Comparison of ENCODE assay signal across 9 mouse cellular contexts in the genomic region with DNA sequence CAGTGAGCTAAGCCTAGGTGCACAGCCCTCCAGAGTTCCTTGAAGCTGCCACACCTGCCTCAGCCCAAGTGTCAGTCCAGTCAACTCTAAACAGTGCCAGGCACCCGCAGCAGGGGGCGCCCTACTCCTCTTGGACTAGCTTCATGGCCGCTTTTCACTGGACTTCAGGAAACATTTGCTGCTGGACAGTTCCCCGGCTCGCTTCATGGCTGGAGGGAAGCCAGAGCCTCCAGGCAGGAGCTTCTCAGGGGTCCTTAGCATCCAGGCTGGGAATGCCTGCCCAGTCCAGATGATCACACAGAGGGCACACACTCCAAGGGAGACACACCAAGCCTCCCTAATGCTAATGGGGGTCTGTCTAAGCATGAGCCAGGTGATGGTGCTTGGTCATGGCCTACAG. TPM values are rescaled to one million over a fixed set of nuclear protein-coding genes. Genes with fewer than 3 reads are reported as not detected.
DNase-seq lines count a peak whose midpoint lies in the region; ATAC-seq and TF ChIP-seq lines count a peak whose summit lies in the region.
"Had no signal": no experiment of that assay in that cellular context is flagged by ENCODE, and none has a peak within 500 bp of the region (broad histone marks: within the 10 kb centered on the region; RNA-seq: fewer than 3 reads in every experiment).

No protein-coding gene starts in this region.

- peaks cover 10% of the 10 kb centered on the region for H3K36me3 ChIP-seq in G1E (replicated peaks)
- H3K36me3 ChIP-seq in small intestine, adult 2 months (ENCODE audit: control insufficient read depth, insufficient read depth, low read length): peaks cover 2% of the 10 kb centered on the region; the same call in 1 of the 2 replicates

- no peak for ATAC-seq in G1E (ENCODE audit: extremely low read depth, insufficient number of reproducible peaks, low FRiP score, poor library complexity, severe bottlenecking)
- ATAC-seq in megakaryocyte progenitor cell, adult 5-6 weeks (replicated peaks; ENCODE audit: poor library complexity): peak; percentile 83
- no peak for ATAC-seq in erythroid progenitor cell, adult 5-6 weeks (replicated peaks; ENCODE audit: low FRiP score, poor library complexity, severe bottlenecking)

- intact Hi-C loops in heart, postnatal 36 days (cut with DNase I): loop anchor here (1.0 to 5.0 kb wide), 4 partner anchors 163 to 418 kb away; no protein-coding TSS in a partner anchor

- H3K4me1 ChIP-seq in G1E (ENCODE audit: insufficient read depth, low read depth, low read length): no peaks in the 10 kb centered on the region
- H3K4me1 ChIP-seq in embryonic fibroblast, embryonic 13.5 days (ENCODE audit: control insufficient read depth, insufficient read depth, low read length): peaks cover 7% of the 10 kb centered on the region
- H3K4me1 ChIP-seq in small intestine, adult 2 months (ENCODE audit: control insufficient read depth, insufficient read depth, insufficient read length, low read length): peaks cover 4% of the 10 kb centered on the region; the same call in 1 of the 2 replicates

- no peaks in the 10 kb centered on the region for H3K9me3 ChIP-seq in G1E (replicated peaks)
- H3K9me3 ChIP-seq: heart, embryonic 15.5 days had no signal

- WGBS in small intestine, adult 2 months: 3% methylated on average over 5 of the region's 5 CpGs

- 0 out of 2 replicates have a peak, but pooled peaks have one; percentile 14 for TF ChIP-seq CTCF in G1E (IDR thresholded peaks at IDR 0.05; ENCODE audit: low read depth, low read length)
- TF ChIP-seq CTCF in embryonic fibroblast, embryonic 13.5 days (IDR thresholded peaks at IDR 0.05; ENCODE audit: borderline replicate concordance, insufficient read depth, low read length): peak; percentile 59
- TF ChIP-seq CTCF in small intestine, adult 2 months (IDR thresholded peaks at IDR 0.05; ENCODE audit: extremely low read depth, insufficient read length, insufficient replicate concordance, low read depth, low read length): peak; percentile 61; the same call in 1 of the 2 replicates

- no peak overlapping the region for H3K27ac ChIP-seq in embryonic fibroblast, embryonic 13.5 days (ENCODE audit: insufficient read depth, low read length)
- no peak overlapping the region for H3K27ac ChIP-seq in small intestine, adult 2 months (ENCODE audit: insufficient read depth, low read depth, low read length)
- H3K27ac ChIP-seq: heart, embryonic 15.5 days had no signal

- H3K4me3 ChIP-seq in G1E (ENCODE audit: low read depth, low read length): no peak overlapping the region
- H3K4me3 ChIP-seq in embryonic fibroblast, embryonic 13.5 days (ENCODE audit: insufficient read depth, low read length): no peak overlapping the region
- H3K4me3 ChIP-seq in small intestine, adult 2 months (ENCODE audit: low read depth, low read length): no peak overlapping the region
- H3K4me3 ChIP-seq: heart, embryonic 15.5 days had no signal

- no peak for DNase-seq in G1E (ENCODE audit: low spot score)
- DNase-seq in adrenal gland, postnatal 36 days: peak; percentile 91 to 93
- DNase-seq in heart, postnatal 36 days: peak; percentile 78 to 86
- peak; percentile 79 to 85 for DNase-seq in layer of hippocampus, postnatal 10 days (ENCODE audit: low spot score in 2 of 2)

- no peaks in the 10 kb centered on the region for H3K27me3 ChIP-seq in G1E (ENCODE audit: insufficient read depth, low read length)
- H3K27me3 ChIP-seq in small intestine, adult 2 months (ENCODE audit: control insufficient read depth, insufficient read depth, low read length): no peaks in the 10 kb centered on the region

- TF ChIP-seq POLR2A in embryonic fibroblast, embryonic 13.5 days (IDR thresholded peaks at IDR 0.05; ENCODE audit: low read depth, low read length): no peak
- no peak for TF ChIP-seq POLR2A in small intestine, adult 2 months (IDR thresholded peaks at IDR 0.05; ENCODE audit: low read depth, low read length)

RNA-seq across cellular contexts. Expression of gene Pik3r4, which starts 51.1 kb away (rescaled TPM):
- 31.7 and 33.7 TPM in 2 replicates for total RNA-seq in G1E (2014; fragmentation: Nextera tagmentation)
- total RNA-seq in G1E (2017): 31.7 and 33.4 TPM in 2 replicates
- 6.9 and 8.9 TPM in 2 replicates for polyA plus RNA-seq in G1E (2012)
- 10 to 100 TPM; 31.4 to 36.8 TPM for total RNA-seq in adrenal gland, postnatal 36 days (2021)
- 22.7 and 23.8 TPM in 2 replicates for polyA plus RNA-seq in embryonic fibroblast, embryonic 13.5 days (2011; ENCODE audit: insufficient read length, low read depth, missing spikeins)
- total RNA-seq in heart, postnatal 36 days (2021): 10 to 100 TPM; 24.2 to 24.7 TPM
- total RNA-seq in layer of hippocampus, postnatal 10 days (2021): 10 to 100 TPM; 35.7 to 41.3 TPM
- 19.6 and 26.8 TPM in 2 replicates for total RNA-seq in megakaryocyte progenitor cell, adult 5-6 weeks (2015)
- 20.2 and 28.3 TPM in 2 replicates for total RNA-seq in megakaryocyte progenitor cell, adult 5-6 weeks (2017)
- polyA plus RNA-seq in small intestine, adult 2 months (2012; rRNA removed): 6.4 and 11.5 TPM in 2 replicates
- total RNA-seq in erythroid progenitor cell, adult 5-6 weeks (2015; ENCODE audit: low replicate concordance): 4.6 and 13.0 TPM in 2 replicates
- total RNA-seq in erythroid progenitor cell, adult 5-6 weeks (2017; ENCODE audit: low replicate concordance): 4.2 and 5.0 TPM in 2 replicates
